Mouse (Mus musculus) neural tube, embryonic 11.5 days (tissue): ENCODE measurements around the gene Sh3bp2. TPM values are rescaled to one million over a fixed set of nuclear protein-coding genes. Genes with fewer than 3 reads are reported as not detected.

Source experiments
- ATAC-seq: fragments of 200-750 bp; cut with Nextera tagmentation; 2 replicates; pipeline ENCODE4 v1.8.0; 2017; ENCODE audit warnings: moderate number of reproducible peaks, mild to moderate bottlenecking, moderate TSS enrichment, moderate library complexity; ENCODE audit not compliant: insufficient read depth, low FRiP score, low TSS enrichment
- DNase-seq: peaks from one replicate; pipeline ENCODE4 v3.0.0-alpha.2; 2015; ENCODE audit warnings: low spot score
- H3K27ac ChIP-seq: fragments of 300-500 bp; sonication (generic); 2 replicates; pipeline ENCODE4 v1.5.1; 2014; ENCODE audit warnings: low read depth, mild to moderate bottlenecking, low read length
- H3K27me3 ChIP-seq: fragments of 300-500 bp; sonication (generic); 2 replicates; pipeline ENCODE4 v1.6.1; 2014; ENCODE audit warnings: mild to moderate bottlenecking, low read length, mixed read lengths; ENCODE audit not compliant: control insufficient read depth, insufficient read depth
- H3K36me3 ChIP-seq: fragments of 300-500 bp; sonication (generic); 2 replicates; pipeline ENCODE4 v1.6.1; 2014; ENCODE audit warnings: mild to moderate bottlenecking, low read length, moderate library complexity, mixed read lengths; ENCODE audit not compliant: control insufficient read depth, insufficient read depth
- H3K4me1 ChIP-seq: fragments of 300-500 bp; sonication (generic); 2 replicates; pipeline ENCODE4 v1.6.1; 2014; ENCODE audit warnings: low read length, mixed read lengths; ENCODE audit not compliant: control insufficient read depth, insufficient read depth
- H3K4me2 ChIP-seq: fragments of 300-500 bp; sonication (generic); 2 replicates; pipeline ENCODE4 v1.6.1; 2014; ENCODE audit warnings: low read depth, mild to moderate bottlenecking, moderate library complexity
- H3K4me3 ChIP-seq: fragments of 300-500 bp; sonication (generic); 2 replicates; pipeline ENCODE4 v1.5.1; 2014; ENCODE audit warnings: low read depth, low read length
- H3K9ac ChIP-seq: fragments of 300-500 bp; sonication (generic); 2 replicates; pipeline ENCODE4 v1.6.1; 2014; ENCODE audit warnings: mild to moderate bottlenecking, low read length
- H3K9me3 ChIP-seq: fragments of 300-500 bp; sonication (generic); 2 replicates; pipeline ENCODE4 v1.6.1; 2016; ENCODE audit warnings: low read length; ENCODE audit not compliant: control insufficient read depth
- WGBS: fragments of 180-500 bp; shearing (Covaris S2); extraction: QIAGEN DNeasy Blood & Tissue Kit; methylation state at CpG from one replicate; pipeline ENCODE4 v1.1.7; 2014; 5-methylcytosine and 5-hydroxymethylcytosine counted together
- polyA plus RNA-seq: library from polyadenylated mRNA; unstranded; fragments of >200 nt; fragmentation: Nextera tagmentation; extraction: Ambion mirVana; gene quantifications from 2 replicates; pipeline ENCODE4 v1.2.1, GENCODE M21; 2014

Gene Sh3bp2
- polyA plus RNA-seq, 1 experiment from 2014 or later: 11.5 TPM

- DNase-seq (no peak), ATAC-seq (no peak)
- no peaks in the 10 kb centered on the region for H3K9me3 ChIP-seq
- no peak overlapping the region for H3K9ac ChIP-seq
- no peaks in the 10 kb centered on the region for H3K4me1 ChIP-seq
- no peak overlapping the region for H3K4me2 ChIP-seq
- no peak overlapping the region for H3K27ac ChIP-seq
- H3K36me3 ChIP-seq: no peaks in the 10 kb centered on the region
- no peak overlapping the region for H3K4me3 ChIP-seq
- H3K27me3 ChIP-seq: no peaks in the 10 kb centered on the region
- 82% methylated on average over 11 of the region's 11 CpGs for WGBS
These were observed 5.0 kb upstream of the Sh3bp2 start for GRCm38 (mm10) chr5:34520458-34521209.

DNA sequence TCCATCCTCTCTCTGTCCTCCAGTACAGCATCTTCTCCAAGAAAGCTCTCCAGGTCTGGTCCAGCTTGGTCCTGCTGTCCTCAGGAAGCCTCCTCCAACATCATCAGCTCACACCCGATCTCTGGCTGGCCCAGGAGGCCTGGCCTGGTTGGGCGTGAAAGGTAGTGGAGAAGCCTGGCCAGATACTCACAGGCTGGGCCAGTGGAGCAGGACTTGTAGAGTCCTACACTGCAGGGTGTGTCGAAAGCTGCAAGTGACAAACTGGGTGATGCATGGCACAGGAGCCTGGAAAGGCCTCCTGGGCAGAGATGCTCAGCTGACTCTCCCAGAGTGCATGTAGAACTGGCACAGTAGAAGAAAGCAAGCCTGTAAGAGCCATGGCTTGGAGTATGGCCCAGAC lies 4.3 kb upstream of the Sh3bp2 start:
- Histone ChIP-seq H3K27me3 (no peaks in the 10 kb centered on the region), H3K9me3 (no peaks in the 10 kb centered on the region), H3K4me3 (no peak overlapping the region), H3K27ac (no peak overlapping the region), H3K9ac (no peak overlapping the region), H3K4me2 (no peak overlapping the region), H3K36me3 (no peaks in the 10 kb centered on the region), H3K4me1 (no peaks in the 10 kb centered on the region)
- WGBS: 88% methylated on average over 3 of the region's 3 CpGs
- no peak for ATAC-seq
- DNase-seq: no peak

GRCm38 (mm10) chr5:34523958-34524485 lies 1.6 kb upstream of the Sh3bp2 start:
- no peaks in the 10 kb centered on the region for H3K4me1 ChIP-seq
- no peak overlapping the region for H3K4me3 ChIP-seq
- 54% methylated on average over 4 of the region's 4 CpGs for WGBS
- no peak overlapping the region for H3K27ac ChIP-seq
- H3K4me2 ChIP-seq: no peak overlapping the region
- H3K36me3 ChIP-seq: no peaks in the 10 kb centered on the region
- 0 out of 2 replicates have a peak, but pooled peaks cover 3% of the 10 kb centered on the region for H3K27me3 ChIP-seq
- H3K9ac ChIP-seq: no peak overlapping the region
- DNase-seq (no peak), ATAC-seq (no peak)
- no peaks in the 10 kb centered on the region for H3K9me3 ChIP-seq

DNA sequence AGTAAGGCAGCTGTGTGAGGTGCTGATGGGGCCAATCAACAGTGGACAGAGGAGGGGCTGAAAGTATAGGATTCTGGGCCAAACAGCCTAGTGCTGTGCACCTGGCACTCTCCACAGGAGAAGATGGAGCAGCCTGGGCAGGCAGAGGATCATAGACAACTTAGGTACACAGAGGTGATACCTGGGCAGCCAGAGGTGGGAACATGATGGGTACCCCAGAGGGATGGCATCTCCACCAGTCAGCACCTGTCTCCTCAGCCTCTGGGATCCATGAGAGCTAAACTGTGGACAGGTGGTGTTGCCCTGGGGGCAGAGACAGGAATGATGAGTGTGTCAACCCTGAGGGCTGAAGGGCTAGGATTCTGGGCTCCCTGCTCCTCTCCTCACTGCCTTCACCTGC lies 1.1 kb upstream of the Sh3bp2 start:
- Histone ChIP-seq H3K4me1 (no peaks in the 10 kb centered on the region), H3K4me2 (no peak overlapping the region), H3K9me3 (no peaks in the 10 kb centered on the region), H3K9ac (no peak overlapping the region), H3K4me3 (no peak overlapping the region), H3K27me3 (0 out of 2 replicates have a peak, but pooled peaks cover 3% of the 10 kb centered on the region), H3K27ac (no peak overlapping the region), H3K36me3 (no peaks in the 10 kb centered on the region)
- ATAC-seq (no peak), DNase-seq (no peak)

DNA sequence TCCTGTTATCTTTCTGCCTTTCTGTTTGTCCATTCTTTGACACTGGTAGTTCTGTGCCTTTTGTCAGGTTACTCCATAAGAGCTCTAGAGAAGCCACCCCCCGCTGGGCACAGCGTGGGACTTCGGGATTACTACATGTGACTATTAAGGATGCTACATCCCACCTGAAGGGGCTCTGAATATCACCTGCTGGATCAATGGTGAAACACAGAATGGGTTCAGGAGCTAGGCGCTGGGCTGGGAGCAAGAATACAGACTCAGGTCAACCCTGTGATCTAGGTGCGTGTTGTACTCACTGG lies 788 bp downstream of the Sh3bp2 start:
- Histone ChIP-seq H3K27ac (no peak overlapping the region), H3K4me2 (no peak overlapping the region), H3K36me3 (no peaks in the 10 kb centered on the region), H3K4me1 (no peaks in the 10 kb centered on the region), H3K9me3 (no peaks in the 10 kb centered on the region), H3K27me3 (0 out of 2 replicates have a peak, but pooled peaks cover 3% of the 10 kb centered on the region), H3K4me3 (no peak overlapping the region), H3K9ac (no peak overlapping the region)
- no peak for ATAC-seq
- WGBS: 40% methylated on average over 5 of the region's 5 CpGs
- no peak for DNase-seq

GRCm38 (mm10) chr5:34527352-34527751 lies 1.7 kb downstream of the Sh3bp2 start:
- Histone ChIP-seq H3K27me3 (0 out of 2 replicates have a peak, but pooled peaks cover 3% of the 10 kb centered on the region), H3K9ac (no peak overlapping the region), H3K27ac (no peak overlapping the region), H3K4me3 (no peak overlapping the region), H3K36me3 (no peaks in the 10 kb centered on the region), H3K9me3 (no peaks in the 10 kb centered on the region), H3K4me2 (no peak overlapping the region; the same call in 1 of the 2 replicates), H3K4me1 (no peaks in the 10 kb centered on the region)
- WGBS: 80% methylated on average over 2 of the region's 2 CpGs
- no peak for ATAC-seq
- DNase-seq: no peak

- 87% methylated on average over 5 of the region's 5 CpGs for WGBS
- no peaks in the 10 kb centered on the region for H3K4me1 ChIP-seq
- H3K9me3 ChIP-seq: no peaks in the 10 kb centered on the region
- H3K4me2 ChIP-seq: no peak overlapping the region
- DNase-seq (no peak), ATAC-seq (no peak)
- H3K27me3 ChIP-seq: 0 out of 2 replicates have a peak, but pooled peaks cover 3% of the 10 kb centered on the region
- H3K27ac ChIP-seq: no peak overlapping the region
- H3K4me3 ChIP-seq: no peak overlapping the region
- H3K9ac ChIP-seq: no peak overlapping the region
- no peaks in the 10 kb centered on the region for H3K36me3 ChIP-seq
These were observed 3.1 kb downstream of the Sh3bp2 start for GRCm38 (mm10) chr5:34528724-34529123.

GRCm38 (mm10) chr5:34530116-34530515 lies 4.5 kb downstream of the Sh3bp2 start:
- Histone ChIP-seq H3K4me1 (no peaks in the 10 kb centered on the region), H3K4me3 (no peak overlapping the region), H3K27ac (no peak overlapping the region), H3K4me2 (no peak overlapping the region), H3K36me3 (no peaks in the 10 kb centered on the region), H3K27me3 (0 out of 2 replicates have a peak, but pooled peaks cover 3% of the 10 kb centered on the region), H3K9ac (no peak overlapping the region), H3K9me3 (no peaks in the 10 kb centered on the region)
- DNase-seq (no peak), ATAC-seq (no peak)
- whole genome bisulfite sequencing: 76% methylated on average over 5 of the region's 5 CpGs

DNA sequence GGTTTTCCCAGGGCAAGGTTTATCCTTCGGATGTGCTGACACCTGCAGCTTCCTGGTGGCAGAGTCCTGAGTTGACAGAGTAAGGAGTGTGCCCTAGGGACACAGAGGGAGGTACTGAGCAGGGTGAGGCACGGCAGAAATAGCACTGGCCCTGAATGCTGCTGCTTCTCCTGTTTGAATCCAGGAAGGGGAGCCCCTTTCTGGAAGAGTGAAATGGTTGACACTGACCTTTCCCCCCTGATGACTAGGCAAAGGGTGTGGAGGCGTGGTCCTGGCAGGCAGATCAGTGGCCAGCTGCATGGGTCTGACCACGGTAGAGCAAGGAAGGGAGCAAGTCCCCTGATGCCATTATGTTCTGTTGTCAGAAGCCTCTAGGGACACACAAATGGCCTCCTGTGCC lies 5.0 kb downstream of the Sh3bp2 start:
- Histone ChIP-seq H3K9me3 (no peaks in the 10 kb centered on the region), H3K4me1 (no peaks in the 10 kb centered on the region), H3K27ac (no peak overlapping the region), H3K4me3 (no peak overlapping the region), H3K9ac (no peak overlapping the region), H3K27me3 (0 out of 2 replicates have a peak, but pooled peaks cover 3% of the 10 kb centered on the region), H3K36me3 (no peaks in the 10 kb centered on the region), H3K4me2 (no peak overlapping the region)
- DNase-seq: no peak
- ATAC-seq: no peak
- WGBS: 50% methylated on average over 4 of the region's 4 CpGs
